Mouse (Mus musculus): ENCODE measurements around the gene Bsdc1. TPM values are rescaled to one million over a fixed set of nuclear protein-coding genes. Genes with fewer than 3 reads are reported as not detected.
"Not testable (repeated sequence)": the region's sequence is repeated elsewhere in the genome, so short reads cannot be mapped to it uniquely, and the experiment has no call there.

Gene Bsdc1
- polyA plus RNA-seq, 3 experiments from 2014 or later, result 20.2 to 33.8 (median 28.8) TPM

DNA sequence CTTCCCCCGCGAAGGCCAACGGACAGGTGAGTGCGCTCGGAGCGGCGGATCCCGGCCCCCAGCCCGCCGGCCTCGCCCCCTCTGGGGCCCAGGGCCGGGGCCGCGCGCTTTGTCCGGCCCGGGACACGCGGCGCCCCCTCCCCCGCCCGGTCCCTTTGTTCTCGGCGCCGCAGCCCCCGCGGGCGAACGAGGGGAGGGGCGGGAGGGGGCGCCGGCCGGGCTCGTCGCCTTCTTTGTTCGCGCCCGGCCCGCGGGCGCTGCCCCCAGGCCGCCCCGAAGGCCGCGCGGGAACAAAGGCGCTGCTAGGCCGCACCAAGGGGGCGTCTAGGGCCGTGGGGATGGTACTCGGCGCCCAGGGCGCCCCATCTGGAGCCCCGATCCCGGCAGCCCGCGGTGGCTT, 52.5 kb downstream of the Bsdc1 start:
- ATAC-seq, result no peak

DNA sequence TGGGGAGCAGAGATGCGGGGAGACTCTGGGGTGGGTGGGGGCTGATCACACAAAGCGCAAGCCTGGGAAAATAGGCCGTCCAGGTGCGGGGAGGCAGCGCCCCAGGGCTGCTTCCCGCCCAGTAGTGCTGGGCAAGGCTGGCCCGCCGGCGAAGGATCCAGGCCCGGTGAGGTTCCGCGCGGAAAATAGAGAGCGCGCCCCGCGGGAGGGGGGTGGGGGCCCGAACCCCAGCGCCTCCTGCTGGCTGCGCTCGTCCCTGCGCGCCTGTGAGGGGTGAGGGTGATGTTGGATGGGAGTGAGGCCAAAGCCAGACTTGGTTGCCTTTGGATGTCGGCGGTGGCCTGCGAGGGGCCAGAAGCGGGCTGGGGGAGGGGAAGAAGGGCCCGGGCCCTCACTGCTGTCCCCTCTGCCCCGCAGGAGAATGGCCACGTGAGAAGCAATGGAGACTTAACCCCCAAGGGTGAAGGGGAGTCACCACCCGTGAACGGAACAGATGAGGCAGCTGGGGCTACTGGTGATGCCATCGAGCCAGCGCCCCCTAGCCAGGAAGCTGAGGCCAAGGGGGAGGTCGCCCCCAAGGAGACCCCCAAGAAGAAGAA, 53.0 kb downstream of the Bsdc1 start:
- peak; percentile 71 for ATAC-seq

DNA sequence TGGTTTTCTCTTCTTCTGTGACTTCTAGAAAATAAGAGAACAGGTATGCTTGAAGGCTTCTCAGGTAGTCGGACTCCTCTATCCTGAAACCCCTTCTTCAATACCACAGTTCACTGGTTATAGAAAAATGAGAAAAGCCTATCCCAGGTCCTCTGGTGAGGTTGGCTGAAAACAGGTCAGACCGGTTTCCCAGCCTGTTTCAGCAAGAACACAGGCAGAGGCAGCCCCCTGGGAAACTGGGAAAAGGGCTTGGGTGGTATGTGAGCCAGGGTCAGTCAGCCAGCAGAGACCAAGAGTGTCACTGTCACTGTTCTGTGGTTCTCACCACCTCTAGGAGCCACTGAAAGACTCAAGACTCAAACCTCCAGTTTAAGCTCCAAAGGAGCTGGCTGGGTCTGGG, 55.5 kb downstream of the Bsdc1 start:
- no peak for ATAC-seq

DNA sequence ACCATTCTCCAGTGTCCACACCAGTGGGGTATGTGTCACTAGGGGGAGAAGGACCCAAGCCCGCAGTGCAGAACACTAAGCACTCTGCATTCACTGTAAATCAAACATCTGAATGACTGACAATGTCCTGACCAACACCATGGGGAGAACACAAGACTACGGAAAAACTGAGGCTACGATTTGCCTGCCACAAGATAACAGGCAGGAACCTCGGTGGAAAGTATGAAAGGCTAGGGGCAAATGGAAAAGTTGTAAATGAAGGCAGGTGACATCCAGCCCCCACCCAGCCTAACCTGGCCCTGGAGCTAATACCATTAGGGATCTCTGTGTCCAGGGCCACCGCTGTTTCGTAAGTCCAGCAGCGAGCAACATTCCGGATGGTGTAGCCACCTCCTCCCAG, 57.1 kb downstream of the Bsdc1 start:
- no peak for ATAC-seq

DNA sequence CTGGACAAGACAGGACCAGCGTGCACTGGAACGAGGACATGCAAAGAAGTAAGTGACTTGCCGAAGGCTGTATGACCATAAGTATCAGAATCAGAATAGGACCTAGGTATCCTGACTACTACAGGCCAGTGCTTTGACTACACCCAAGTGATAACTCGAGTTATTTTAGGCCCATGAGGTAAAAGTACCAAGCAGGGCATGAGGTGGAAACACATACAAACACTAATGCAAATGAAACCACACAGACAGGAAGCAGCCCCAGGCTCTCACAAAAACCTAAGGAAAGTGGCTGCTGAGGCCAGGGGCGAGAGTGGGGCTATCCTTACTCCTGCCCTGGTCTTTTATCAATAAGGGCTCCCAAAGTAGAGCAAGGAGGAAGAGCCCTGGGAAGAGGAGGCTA, 64.0 kb downstream of the Bsdc1 start:
- peak; percentile 92 for ATAC-seq

DNA sequence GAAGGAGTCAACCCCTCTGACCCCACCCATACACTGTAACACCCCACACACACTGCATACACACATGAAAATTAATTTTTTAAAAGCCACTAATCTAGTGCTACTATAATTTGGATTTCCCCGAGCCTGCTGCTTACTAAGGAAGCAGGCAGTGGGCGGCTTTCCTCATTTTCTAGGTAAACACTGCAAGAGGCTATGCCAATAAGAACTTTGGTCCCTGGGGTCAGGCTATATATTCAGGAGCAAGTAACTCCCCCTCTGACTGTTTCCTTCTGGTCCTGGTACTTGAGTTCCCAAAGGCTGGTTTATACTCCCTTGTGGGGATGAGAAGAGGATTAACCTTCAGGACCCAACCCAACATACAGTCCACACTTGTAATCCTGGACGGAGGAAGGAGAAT, 64.5 kb downstream of the Bsdc1 start:
- no peak for ATAC-seq

DNA sequence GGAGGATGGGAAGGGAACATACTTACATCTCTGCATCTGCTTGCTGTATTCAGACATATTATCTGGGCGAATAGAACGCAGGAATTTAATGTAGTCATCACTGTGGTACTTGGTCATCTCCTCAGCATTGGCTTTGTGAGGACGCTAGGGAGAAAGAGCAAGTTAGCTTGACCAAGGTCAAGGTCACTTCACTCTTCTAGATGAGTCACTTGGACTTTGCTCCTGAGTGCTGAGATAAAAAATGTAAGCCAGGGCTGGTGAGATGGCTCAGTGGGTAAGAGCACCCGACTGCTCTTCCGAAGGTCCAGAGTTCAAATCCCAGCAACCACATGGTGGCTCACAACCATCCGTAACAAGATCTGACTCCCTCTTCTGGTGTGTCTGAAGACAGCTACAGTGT, 67.5 kb downstream of the Bsdc1 start:
- not testable (repeated sequence) for ATAC-seq

Other genes starting within 250 kb of the Bsdc1 start
- under 1 TPM; 0.21 to 0.25 (median 0.24) TPM for gene C77080, start 200.2 kb upstream of the Bsdc1 start, polyA plus RNA-seq (2017; shearing (Covaris generic))
- gene Sync, start 174.0 kb upstream of the Bsdc1 start, polyA plus RNA-seq (2017; shearing (Covaris generic)), result under 1 TPM; 0.45 to 0.49 (median 0.47) TPM
- gene Rbbp4, start 126.2 kb upstream of the Bsdc1 start, polyA plus RNA-seq (2017; shearing (Covaris generic)), result 100 to 1,000 TPM; 289 to 492 (median 352) TPM
- 100 to 1,000 TPM; 103 to 158 (median 113) TPM for gene Zbtb8os, start 125.9 kb upstream of the Bsdc1 start, polyA plus RNA-seq (2017; shearing (Covaris generic))
- gene Zbtb8a, start 83.5 kb upstream of the Bsdc1 start, polyA plus RNA-seq (2017; shearing (Covaris generic)), result 1 to 10 TPM; 3.0 to 6.6 (median 5.8) TPM
- not detected for gene Zbtb8b, start 20.7 kb upstream of the Bsdc1 start, polyA plus RNA-seq (2017; shearing (Covaris generic))
- not detected for gene Tssk3, start 29.4 kb downstream of the Bsdc1 start, polyA plus RNA-seq (2017; shearing (Covaris generic))
- not detected for gene Fam229a, start 29.6 kb downstream of the Bsdc1 start, polyA plus RNA-seq (2017; shearing (Covaris generic))
- 1 to 10 TPM; 2.7 to 4.9 (median 4.4) TPM for gene Marcksl1, start 52.0 kb downstream of the Bsdc1 start, polyA plus RNA-seq (2017; shearing (Covaris generic))
- gene Hdac1, start 81.1 kb downstream of the Bsdc1 start, polyA plus RNA-seq (2017; shearing (Covaris generic)), result 100 to 1,000 TPM; 256 to 267 (median 261) TPM
- gene Lck, start 112.1 kb downstream of the Bsdc1 start, polyA plus RNA-seq (2017; shearing (Covaris generic)), result 1,000 to 10,000 TPM; 1,449 to 1,788 (median 1,727) TPM
- under 1 TPM in 2 of 3 experiments, not detected in 1; 0.97 to 0.98 TPM for gene Fam167b, start 117.0 kb downstream of the Bsdc1 start, polyA plus RNA-seq (2017; shearing (Covaris generic))
- gene Eif3i, start 139.1 kb downstream of the Bsdc1 start, polyA plus RNA-seq (2017; shearing (Covaris generic)), result 100 to 1,000 TPM; 335 to 403 (median 335) TPM
- 100 to 1,000 TPM; 283 to 327 (median 313) TPM for gene Tmem234, start 139.1 kb downstream of the Bsdc1 start, polyA plus RNA-seq (2017; shearing (Covaris generic))
- 1 to 10 TPM; 2.1 to 5.3 (median 4.3) TPM for gene Dcdc2b, start 152.7 kb downstream of the Bsdc1 start, polyA plus RNA-seq (2017; shearing (Covaris generic))
- 10 to 100 TPM; 45.5 to 63.3 (median 53.1) TPM for gene Iqcc, start 157.5 kb downstream of the Bsdc1 start, polyA plus RNA-seq (2017; shearing (Covaris generic))
- gene Ccdc28b, start 162.4 kb downstream of the Bsdc1 start, polyA plus RNA-seq (2017; shearing (Covaris generic)), result 10 to 100 TPM; 30.5 to 54.0 (median 35.4) TPM
- 10 to 100 TPM; 17.1 to 26.8 (median 21.4) TPM for gene Txlna, start 179.5 kb downstream of the Bsdc1 start, polyA plus RNA-seq (2017; shearing (Covaris generic))
- 10 to 100 TPM in 1 of 3 experiments, 1 to 10 TPM in 2; 8.6 to 11.6 (median 9.9) TPM for gene Kpna6, start 211.2 kb downstream of the Bsdc1 start, polyA plus RNA-seq (2017; shearing (Covaris generic))
- gene Tmem39b, start 235.3 kb downstream of the Bsdc1 start, polyA plus RNA-seq (2017; shearing (Covaris generic)), result 10 to 100 TPM in 2 of 3 experiments, 1 to 10 TPM in 1; 8.3 to 16.1 (median 12.8) TPM